Mouse (Mus musculus): ENCODE measurements around the gene Scpep1.
A peak's percentile ranks its signal among the peaks of the same experiment; 100 is the strongest.
"Not testable (repeated sequence)": the region's sequence is repeated elsewhere in the genome, so short reads cannot be mapped to it uniquely, and the experiment has no call there.

The Scpep1 gene

DNA sequence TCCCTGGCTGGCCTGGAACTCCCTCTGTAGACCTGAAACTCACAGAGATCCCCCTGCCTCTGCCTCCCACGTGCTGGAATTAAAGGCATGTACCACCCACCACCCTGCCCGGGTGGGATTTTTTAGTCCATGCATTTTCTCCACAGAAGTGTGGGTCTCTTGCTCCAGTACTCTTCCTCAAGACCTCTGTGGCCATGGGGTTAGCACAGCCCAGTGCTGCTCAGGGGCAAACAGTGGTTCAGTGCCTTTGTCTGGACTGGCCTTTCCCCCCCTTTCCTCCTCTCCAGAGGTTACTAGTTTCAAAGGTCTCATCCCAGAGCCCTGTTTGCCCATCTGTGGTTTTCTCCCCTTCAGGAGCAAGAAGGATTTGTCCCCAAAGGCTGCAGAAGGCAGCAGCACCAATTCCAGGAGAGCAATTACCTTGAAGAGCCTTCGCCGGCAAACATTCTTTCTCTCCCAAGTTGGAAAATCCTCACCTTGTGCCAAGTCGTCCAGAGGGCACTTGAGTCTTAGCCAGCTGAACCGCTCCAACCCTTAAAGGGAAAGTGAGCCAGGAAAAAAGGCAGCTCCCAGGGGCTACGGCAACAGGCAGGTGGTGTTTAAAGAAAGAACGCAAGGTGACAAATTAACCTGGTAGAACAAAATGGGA is 45.8 kb downstream of the Scpep1 start:
- DNase-seq (ENCODE audit: low spot score), result no peak

DNA sequence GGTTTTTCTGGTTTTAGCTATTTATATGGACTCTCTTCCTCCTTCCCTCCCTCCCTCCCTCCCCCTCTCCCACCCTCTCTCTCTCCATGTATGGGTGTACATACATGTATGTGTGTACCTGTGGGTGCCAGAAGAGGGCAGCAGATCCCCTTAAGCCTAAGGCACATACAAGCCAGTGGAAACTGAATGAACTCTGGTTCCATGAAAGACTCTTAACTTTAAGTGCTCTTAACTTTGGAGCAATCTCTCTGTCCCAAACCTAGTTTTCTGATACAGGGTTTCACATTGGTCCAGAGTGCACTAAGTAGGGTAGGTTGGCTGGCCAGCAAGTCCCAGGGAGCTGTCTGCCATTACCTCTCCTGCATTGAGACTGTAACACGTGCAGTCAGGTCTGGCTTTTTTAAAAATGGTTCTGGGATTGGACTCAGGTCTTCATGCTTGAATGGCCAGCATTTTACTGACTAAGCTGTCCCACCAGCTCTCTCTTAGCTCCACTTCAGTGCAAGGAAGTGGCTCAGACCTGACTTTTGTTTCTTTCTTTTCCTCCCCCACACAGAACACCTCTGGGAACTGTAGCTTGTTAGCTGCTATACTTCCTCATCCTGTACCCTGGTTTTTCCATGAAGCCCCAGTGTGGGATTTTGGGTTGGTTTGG is 46.6 kb downstream of the Scpep1 start:
- DNase-seq (ENCODE audit: low spot score), result no peak

- no peak for DNase-seq (ENCODE audit: low spot score)
Measured at GRCm38 (mm10) chr11:88907886-88908285, 47.4 kb downstream of the Scpep1 start.

DNA sequence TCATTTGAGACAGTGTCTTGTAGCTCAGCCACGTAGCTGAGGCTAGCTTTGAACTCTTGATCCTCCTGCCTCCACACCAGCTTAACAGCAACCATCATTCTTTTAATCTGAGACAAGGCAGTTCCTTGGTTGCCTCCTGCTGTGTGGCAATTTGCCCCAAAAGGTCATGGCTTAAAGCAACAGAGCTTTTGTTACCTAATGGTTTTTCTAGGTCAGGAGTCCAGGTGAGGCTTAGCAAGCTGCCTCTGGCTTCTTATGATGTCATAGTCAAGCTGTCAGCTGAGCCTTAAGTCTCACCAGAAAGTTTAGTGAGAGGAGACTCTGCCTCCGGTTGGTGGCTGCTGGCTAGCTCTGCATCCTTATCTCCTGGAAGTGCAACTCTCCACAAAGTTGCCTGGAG is 49.6 kb downstream of the Scpep1 start:
- DNase-seq (ENCODE audit: low spot score), result no peak

DNA sequence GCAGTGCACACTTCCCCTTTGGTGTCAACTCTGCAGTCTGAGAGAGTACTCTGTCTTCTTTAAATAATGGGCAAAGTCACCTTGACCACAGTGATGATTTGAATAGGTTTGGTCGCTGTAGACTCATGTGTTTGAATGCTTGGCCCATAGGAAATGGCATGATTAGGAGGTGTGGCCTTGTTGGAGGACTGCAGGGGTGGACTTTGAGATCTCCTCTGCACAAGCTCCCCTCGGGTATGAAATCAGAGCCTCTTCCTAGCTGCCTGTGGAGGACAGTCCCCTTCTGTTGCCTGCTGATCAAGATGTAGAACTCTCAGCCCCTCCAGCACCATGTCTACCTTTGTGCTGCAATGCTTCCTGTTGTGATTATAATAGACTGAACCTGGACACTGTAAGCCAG is 51.2 kb downstream of the Scpep1 start:
- DNase-seq (ENCODE audit: low spot score), result no peak

GRCm38 (mm10) chr11:88902762-88903161 is 52.5 kb downstream of the Scpep1 start:
- no peak for DNase-seq (ENCODE audit: low spot score)

GRCm38 (mm10) chr11:88901341-88901802 is 53.9 kb downstream of the Scpep1 start:
- DNase-seq (ENCODE audit: low spot score), result no peak

DNA sequence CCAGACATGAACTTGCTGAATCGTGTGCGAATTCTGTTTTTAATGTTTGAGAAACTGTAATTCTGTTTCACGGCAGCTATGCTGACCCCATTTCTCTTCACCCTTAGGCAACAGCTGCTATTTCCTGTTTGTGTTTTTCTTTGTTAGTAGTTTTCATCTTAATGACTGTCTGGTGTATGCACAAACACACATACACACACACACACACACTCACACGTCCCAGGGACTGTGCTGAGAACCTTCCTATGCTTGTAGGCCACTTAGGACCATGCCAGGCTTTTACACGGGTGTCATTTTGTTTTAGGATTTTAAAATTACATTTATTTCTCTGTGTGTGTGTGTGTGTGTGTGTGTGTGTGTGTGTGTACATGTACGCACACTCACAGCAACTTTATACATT is 55.7 kb downstream of the Scpep1 start:
- DNase-seq (ENCODE audit: low spot score), result no peak

- DNase-seq (ENCODE audit: low spot score), result no peak
Measured at GRCm38 (mm10) chr11:88898380-88898763, 56.9 kb downstream of the Scpep1 start.

- DNase-seq (ENCODE audit: low spot score), result no peak
Measured at GRCm38 (mm10) chr11:88897624-88898379, 57.5 kb downstream of the Scpep1 start.

GRCm38 (mm10) chr11:88895800-88896232 is 59.4 kb downstream of the Scpep1 start:
- not testable (repeated sequence) for DNase-seq (ENCODE audit: low spot score)

GRCm38 (mm10) chr11:88895235-88895634 is 60.0 kb downstream of the Scpep1 start:
- peak; percentile 54 for DNase-seq (ENCODE audit: low spot score)

DNA sequence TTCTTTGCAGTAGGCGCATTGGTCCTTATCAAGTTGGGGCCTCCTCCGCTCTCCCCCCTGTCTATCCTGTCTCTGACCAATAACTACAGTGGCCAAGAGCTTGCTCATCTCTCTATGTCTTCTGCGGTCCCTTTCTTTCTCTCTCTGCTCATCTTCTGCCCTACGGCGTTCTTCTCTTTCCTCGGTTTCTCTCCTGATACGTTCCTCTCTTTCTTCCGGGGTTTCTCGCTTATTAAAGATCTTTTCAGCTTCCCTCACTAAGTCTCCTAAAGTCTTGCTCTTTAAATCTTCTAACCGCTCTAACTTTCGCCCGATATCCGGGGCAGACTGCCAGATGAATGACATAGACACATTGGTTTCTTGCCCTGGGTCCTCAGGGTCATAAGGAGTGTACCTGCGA is 61.0 kb downstream of the Scpep1 start:
- not testable (repeated sequence) for DNase-seq (ENCODE audit: low spot score)

- not testable (repeated sequence) for DNase-seq (ENCODE audit: low spot score)
Measured at GRCm38 (mm10) chr11:88893501-88893900, 61.8 kb downstream of the Scpep1 start.

- peak; percentile 31 for DNase-seq (ENCODE audit: low spot score)
Measured at GRCm38 (mm10) chr11:88892789-88893188, 62.5 kb downstream of the Scpep1 start.

GRCm38 (mm10) chr11:88891921-88892561 is 63.2 kb downstream of the Scpep1 start:
- DNase-seq (ENCODE audit: low spot score), result peak; percentile 86

- DNase-seq (ENCODE audit: low spot score), result peak; percentile 41
Measured at GRCm38 (mm10) chr11:88891446-88891845, 63.8 kb downstream of the Scpep1 start.

DNA sequence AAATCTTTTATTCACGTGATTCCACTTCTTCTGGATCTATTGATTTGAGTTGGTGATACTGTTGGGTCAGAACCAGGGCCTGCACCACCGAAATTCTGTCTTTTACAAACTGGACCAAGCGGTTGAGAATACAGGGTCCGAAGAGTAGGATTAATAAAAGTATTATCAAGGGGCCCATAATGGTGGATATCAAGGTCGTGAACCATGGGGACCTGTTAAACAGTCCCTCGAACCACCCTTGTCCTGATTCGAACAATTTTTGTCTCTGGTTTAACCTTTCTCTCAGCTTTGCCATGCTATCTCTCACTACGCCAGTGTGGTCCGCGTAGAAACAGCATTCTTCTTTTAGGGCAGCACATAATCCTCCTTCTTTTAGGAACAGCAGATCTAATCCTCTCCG is 64.4 kb downstream of the Scpep1 start:
- not testable (repeated sequence) for DNase-seq (ENCODE audit: low spot score)

DNA sequence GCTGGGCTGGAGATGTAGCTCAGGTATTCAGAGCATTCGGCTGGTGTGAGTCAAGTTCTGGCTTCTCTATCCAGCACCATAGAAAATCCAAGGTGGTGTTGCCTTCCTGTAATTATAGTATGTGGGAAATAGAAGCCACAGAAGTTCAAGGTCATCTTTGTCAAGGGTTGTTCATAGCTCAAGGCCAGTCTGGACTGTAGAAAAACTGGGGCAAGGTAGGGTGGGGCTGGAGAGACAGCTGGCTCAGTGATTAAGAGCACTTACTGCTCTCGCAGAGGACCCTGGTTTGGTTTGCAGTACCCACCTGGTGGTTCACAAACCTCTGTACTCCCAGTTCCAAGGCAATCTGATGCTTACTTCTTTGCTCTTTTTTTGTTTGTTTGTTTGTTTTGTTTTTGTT is 66.3 kb downstream of the Scpep1 start:
- no peak for DNase-seq (ENCODE audit: low spot score)

DNA sequence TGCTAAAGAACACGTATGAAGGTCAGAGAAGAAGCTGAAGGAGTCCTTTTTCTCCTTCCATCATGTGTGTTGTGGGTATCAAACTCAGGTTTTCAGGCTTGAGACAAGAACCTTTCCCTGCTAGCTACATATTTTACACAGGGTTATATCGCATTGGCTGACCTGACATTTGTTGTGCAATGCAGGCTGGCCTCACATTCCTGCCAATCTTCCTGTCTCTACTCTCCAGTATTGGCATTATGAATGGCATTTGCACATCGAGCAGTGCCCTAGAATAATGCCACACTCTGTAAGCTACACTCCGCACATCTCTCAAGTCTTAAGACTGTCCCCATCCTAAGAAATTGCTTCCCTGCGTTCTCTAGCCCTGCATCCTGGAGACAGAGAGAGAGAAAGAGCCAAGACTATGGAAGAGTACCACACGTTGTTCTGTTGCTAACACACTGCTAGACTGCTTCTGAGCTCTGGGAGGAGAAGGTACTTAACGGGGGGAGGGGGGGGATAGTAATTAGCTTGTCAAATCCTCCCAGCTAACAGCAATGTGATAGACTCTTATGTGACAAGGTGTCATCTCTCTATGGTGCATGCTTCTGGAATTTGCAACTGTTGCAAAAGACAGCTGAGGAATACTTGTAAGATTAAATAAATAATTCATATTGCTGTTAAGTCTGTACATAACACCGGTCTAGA is 70.7 kb downstream of the Scpep1 start:
- DNase-seq (ENCODE audit: low spot score), result no peak

DNA sequence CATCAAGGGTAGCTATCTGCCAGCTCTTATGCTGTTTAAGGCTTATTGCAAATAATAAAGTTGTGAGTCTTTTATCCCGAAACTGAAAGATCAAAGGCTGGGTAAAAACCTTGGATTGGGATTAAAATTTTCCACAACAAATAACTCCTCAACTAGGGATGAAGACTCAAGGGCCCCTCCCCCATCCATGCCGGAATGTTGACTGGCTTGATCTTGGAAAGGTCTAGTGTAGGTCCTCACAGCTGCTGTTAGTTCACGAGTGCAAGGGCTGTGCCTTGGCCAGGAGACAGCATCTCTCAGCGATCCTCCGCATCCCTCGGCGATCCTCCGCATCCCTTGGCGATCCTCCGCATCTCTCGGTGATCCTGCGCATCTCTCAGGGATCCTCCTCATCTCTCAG is 77.3 kb downstream of the Scpep1 start:
- DNase-seq (ENCODE audit: low spot score), result no peak

All from urinary bladder, postnatal 10 days (tissue).